Mouse (Mus musculus): ENCODE results near the gene Sept9. TPM values are rescaled to one million over a fixed set of nuclear protein-coding genes. Genes with fewer than 3 reads are reported as not detected.

The Sept9 gene
- 288 and 592 TPM in 2 replicates for polyA plus RNA-seq (2012; ENCODE audit: low replicate concordance)

DNA sequence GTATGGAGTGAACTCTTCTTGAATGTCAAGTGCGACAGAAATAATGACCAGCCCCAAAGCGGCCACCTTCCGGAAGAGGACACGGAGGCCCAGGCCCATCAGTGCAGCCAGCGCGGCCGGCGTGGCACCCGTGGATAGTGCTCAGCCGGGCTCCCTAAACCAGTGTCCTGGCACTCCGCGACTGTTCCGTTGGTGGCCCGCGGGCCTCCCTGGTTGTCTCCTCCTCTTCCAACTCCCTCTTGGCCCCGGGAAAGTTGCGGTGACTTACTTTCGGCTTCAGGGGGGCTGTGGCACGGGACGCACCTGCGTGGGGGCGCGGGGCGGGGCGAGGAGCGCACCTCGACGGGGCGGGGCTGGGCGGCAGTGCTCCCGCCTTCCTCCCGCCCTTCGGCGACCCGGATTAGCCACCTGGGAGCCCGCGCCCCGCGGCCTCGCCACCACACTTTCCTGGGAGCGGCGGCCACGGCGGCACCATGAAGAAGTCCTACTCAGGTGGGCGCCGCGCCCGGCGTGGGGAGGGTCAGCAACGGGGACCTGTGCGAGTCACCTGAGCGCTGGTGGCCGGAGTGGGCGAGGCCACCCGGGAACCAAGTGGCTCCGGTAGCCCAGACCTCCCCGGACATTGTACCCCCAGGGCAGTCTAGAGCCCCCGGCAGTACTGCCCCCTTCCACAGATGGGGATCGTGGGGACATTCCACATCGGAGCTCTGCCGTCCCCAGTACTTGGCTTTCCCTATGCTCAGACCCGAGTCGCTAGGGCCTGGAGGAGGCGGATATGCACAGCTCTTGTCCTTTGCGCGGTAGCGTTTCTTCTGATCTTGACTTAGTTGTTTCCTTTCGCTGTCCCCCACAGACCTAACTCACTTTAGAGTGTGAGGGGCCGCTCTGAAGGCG is at the start of gene Sept9:
Gene Sept9, plus strand, starts transcription at position 380 of the 894 bp plus-strand sequence.

Other genes with a start within 250 kb of the Sept9 start
- gene Sec14l1, start 84.5 kb upstream of the Sept9 start, polyA plus RNA-seq (2012; ENCODE audit: low replicate concordance) = 50.1 and 58.3 TPM in 2 replicates